Mouse (Mus musculus) hindbrain, embryonic 11.5 days (tissue): ENCODE data around the gene Fyn. TPM values are rescaled to one million over a fixed set of nuclear protein-coding genes. Genes with fewer than 3 reads are reported as not detected.

Experiments used
- ATAC-seq: fragments of 200-750 bp; cut with Nextera tagmentation; 2 replicates; pipeline ENCODE4 v1.8.0; 2017; ENCODE audit warnings: mild to moderate bottlenecking, moderate TSS enrichment, moderate library complexity; ENCODE audit not compliant: low FRiP score
- DNase-seq: peaks from one replicate; pipeline ENCODE4 v3.0.0-alpha.2; 2015; ENCODE audit warnings: low spot score
- H3K27ac ChIP-seq: fragments of 300-500 bp; sonication (generic); 2 replicates; pipeline ENCODE4 v1.5.1; 2014; ENCODE audit warnings: mild to moderate bottlenecking, low read depth, low read length
- H3K27me3 ChIP-seq: fragments of 300-500 bp; sonication (generic); 2 replicates; pipeline ENCODE4 v1.6.1; 2014; ENCODE audit warnings: mild to moderate bottlenecking, low read length, moderate library complexity, mixed read lengths; ENCODE audit not compliant: control insufficient read depth, insufficient read depth
- H3K36me3 ChIP-seq: fragments of 300-500 bp; sonication (generic); 2 replicates; pipeline ENCODE4 v1.6.1; 2014; ENCODE audit warnings: mild to moderate bottlenecking, low read length, moderate library complexity, mixed read lengths; ENCODE audit not compliant: control insufficient read depth, insufficient read depth
- H3K4me1 ChIP-seq: fragments of 300-500 bp; sonication (generic); replicated peaks from 2 replicates; pipeline ENCODE4 v1.6.1; 2014; ENCODE audit warnings: low read length, mixed read lengths; ENCODE audit not compliant: control insufficient read depth, insufficient read depth
- H3K4me2 ChIP-seq: fragments of 300-500 bp; sonication (generic); replicated peaks from 2 replicates; pipeline ENCODE4 v1.6.1; 2014; ENCODE audit warnings: mild to moderate bottlenecking, low read depth, low read length
- H3K4me3 ChIP-seq: fragments of 300-500 bp; sonication (generic); 2 replicates; pipeline ENCODE4 v1.5.1; 2014; ENCODE audit warnings: low read depth, low read length
- H3K9ac ChIP-seq: fragments of 300-500 bp; sonication (generic); 2 replicates; pipeline ENCODE4 v1.6.1; 2014; ENCODE audit warnings: low read depth, low read length
- H3K9me3 ChIP-seq: fragments of 300-500 bp; sonication (generic); 2 replicates; pipeline ENCODE4 v1.6.1; 2016; ENCODE audit warnings: low read length; ENCODE audit not compliant: control insufficient read depth
- WGBS: fragments of 180-500 bp; shearing (Covaris S2); extraction: QIAGEN DNeasy Blood & Tissue Kit; methylation state at CpG from one replicate; pipeline ENCODE4 v1.1.7; 2014; 5-methylcytosine and 5-hydroxymethylcytosine counted together
- polyA plus RNA-seq: library from polyadenylated mRNA; unstranded; fragments of >200 nt; fragmentation: Nextera tagmentation; extraction: Ambion mirVana; gene quantifications from 2 replicates; pipeline ENCODE4 v1.2.1, GENCODE M21; 2014

The Fyn gene
- polyA plus RNA-seq, 1 experiment from 2014 or later: 51.1 TPM

DNA sequence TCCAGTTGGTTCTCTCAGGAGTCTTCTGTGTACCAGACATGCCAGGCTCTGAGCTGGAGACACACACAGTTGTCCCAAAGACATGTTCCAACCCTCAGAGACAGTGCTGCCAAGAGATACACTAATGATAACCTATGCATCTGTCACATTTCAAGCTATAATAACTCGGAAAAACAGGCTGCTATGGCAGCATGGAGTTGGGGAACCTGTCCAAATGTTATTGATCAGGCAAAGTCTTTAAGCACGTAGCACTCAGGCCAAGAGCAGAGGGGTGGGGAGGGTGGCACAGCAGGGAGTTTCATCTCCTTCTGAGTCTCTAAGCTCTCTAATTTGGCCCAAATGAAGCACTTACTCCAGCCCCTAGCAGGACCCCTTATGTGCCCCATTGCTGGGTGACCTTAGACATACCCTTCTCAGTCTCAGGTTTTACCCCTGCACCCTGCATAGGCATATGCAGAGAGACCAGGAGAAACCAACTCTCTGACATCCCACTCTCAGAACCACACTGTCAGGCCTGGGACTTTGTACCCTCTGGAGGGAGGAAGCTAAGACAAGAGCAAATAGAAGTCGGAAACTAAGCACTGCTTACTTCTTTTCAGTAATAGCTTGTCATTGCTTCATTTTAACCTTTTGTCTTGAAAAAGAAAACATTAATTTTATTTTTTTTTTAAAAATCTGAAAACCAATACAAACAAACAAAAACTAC lies 178.9 kb downstream of the Fyn start:
- 68% methylated on average over 3 of the region's 3 CpGs for WGBS
- Histone ChIP-seq H3K36me3 (no peaks in the 10 kb centered on the region), H3K27ac (no peak overlapping the region), H3K4me1 (peaks cover 22% of the 10 kb centered on the region), H3K4me2 (no peak overlapping the region), H3K9ac (no peak overlapping the region), H3K4me3 (no peak overlapping the region), H3K27me3 (no peaks in the 10 kb centered on the region), H3K9me3 (no peaks in the 10 kb centered on the region)
- ATAC-seq (no peak), DNase-seq (no peak)

DNA sequence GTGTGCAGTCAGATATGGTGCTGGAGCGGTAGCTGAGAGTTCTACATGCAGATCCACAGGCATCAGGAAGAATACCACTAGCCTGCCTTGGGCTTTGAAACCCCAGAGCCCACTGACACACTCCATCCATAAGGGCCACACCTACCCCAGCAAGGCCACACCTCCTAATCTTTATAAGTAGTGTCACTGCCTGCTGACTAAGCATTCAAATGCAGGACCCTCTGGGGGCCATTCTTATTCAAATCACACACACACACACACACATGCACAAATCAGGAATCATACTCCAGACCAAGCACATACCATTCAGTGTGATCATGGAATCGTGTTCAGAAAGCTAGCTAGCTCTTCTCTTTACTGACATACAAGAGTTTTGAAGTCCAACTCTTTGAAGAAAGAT lies 182.1 kb downstream of the Fyn start:
- H3K27ac ChIP-seq: peak overlapping the region; percentile 87; the same call in 1 of the 2 replicates
- no peak overlapping the region for H3K9ac ChIP-seq
- H3K4me2 ChIP-seq: no peak overlapping the region
- H3K4me3 ChIP-seq: no peak overlapping the region
- H3K9me3 ChIP-seq: no peaks in the 10 kb centered on the region
- no peaks in the 10 kb centered on the region for H3K27me3 ChIP-seq
- ATAC-seq: no peak
- no peaks in the 10 kb centered on the region for H3K36me3 ChIP-seq
- peaks cover 33% of the 10 kb centered on the region for H3K4me1 ChIP-seq
- WGBS: 86% methylated on average over 2 of the region's 2 CpGs
- DNase-seq: no peak

DNA sequence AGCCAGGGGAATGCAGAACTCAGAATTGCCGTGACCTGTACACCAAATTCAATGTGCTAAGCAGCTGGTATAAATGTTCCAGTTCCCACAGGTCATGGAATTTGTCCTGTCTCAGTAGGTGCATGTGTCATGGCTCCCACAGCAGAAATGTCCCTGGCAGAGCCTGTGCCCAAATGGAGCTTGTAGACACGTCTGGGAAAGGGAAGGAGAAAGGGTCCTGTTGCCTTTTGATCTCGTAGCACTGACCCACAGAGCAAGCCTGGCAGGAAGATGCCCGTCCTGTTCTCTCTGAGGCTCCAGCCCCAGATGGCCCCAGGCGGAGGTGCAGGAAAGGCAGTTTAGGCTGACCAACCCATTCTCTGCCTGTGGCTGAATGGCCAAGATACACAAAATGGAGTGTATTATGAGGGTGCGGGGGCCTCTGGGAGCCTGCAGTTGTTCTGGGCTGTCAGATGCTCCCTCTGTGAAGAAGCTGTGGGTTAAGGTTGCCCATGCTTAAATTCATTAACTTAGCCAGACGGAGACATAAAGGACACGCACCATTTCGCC lies 183.1 kb downstream of the Fyn start:
- Histone ChIP-seq H3K9me3 (no peaks in the 10 kb centered on the region), H3K4me2 (no peak overlapping the region), H3K4me3 (no peak overlapping the region), H3K27me3 (no peaks in the 10 kb centered on the region), H3K27ac (peak overlapping the region; percentile 87), H3K9ac (peak overlapping the region; percentile 44), H3K36me3 (no peaks in the 10 kb centered on the region), H3K4me1 (peaks cover 36% of the 10 kb centered on the region)
- peak; percentile 35 for DNase-seq
- peak; percentile 15; the same call in 1 of the 2 replicates for ATAC-seq
- WGBS: 45% methylated on average over 9 of the region's 9 CpGs

DNA sequence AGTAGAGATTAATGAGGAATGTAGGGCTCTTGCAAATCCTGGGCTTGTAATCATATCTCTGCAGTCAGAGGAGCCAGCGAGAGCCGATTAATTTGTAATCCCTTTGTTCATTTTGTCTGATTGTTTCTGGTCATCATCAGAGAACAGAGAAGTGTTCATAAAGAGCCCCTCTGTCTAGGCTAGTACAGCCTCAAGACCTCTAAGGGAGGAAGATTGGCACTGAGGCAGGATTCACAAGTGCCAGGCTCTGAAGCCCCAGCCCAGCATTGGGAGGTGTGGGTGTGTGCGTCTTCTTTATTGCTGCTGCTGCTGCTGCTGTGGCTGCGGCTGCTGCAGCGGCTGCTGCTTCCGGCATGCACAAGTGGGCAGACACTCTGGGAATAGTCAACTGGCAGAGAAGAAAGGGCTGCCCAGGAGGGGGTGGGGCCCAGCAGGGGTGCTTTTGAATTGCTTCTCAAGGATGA lies 183.7 kb downstream of the Fyn start:
- H3K27ac ChIP-seq: peak overlapping the region; percentile 87
- no peaks in the 10 kb centered on the region for H3K36me3 ChIP-seq
- H3K27me3 ChIP-seq: no peaks in the 10 kb centered on the region
- WGBS: 9% methylated on average over 6 of the region's 6 CpGs
- no peak overlapping the region for H3K4me3 ChIP-seq
- DNase-seq (peak; percentile 64), ATAC-seq (peak; percentile 72)
- peak overlapping the region; percentile 44 for H3K9ac ChIP-seq
- H3K4me1 ChIP-seq: peaks cover 36% of the 10 kb centered on the region
- H3K4me2 ChIP-seq: no peak overlapping the region
- no peaks in the 10 kb centered on the region for H3K9me3 ChIP-seq

DNA sequence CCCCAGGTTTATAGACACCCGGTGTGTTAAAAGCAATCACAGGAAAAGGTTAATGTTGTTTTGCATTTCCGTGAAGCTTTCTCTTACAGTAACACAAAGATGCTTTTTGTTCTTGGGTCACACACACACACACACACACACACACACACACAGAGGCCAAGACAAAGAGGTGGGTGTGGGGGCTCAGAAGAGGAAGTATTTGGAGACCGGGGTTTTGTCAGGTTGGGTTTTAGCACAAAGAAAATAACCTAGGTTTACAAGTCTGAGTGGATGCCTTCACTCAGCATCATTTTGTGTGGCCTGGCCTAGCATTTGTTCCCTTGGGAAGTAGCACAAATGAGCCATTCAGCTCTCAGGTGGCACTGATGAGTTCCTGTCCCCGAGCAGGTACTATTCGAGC lies 184.2 kb downstream of the Fyn start:
- DNase-seq (peak; percentile 52), ATAC-seq (peak; percentile 34; the same call in 1 of the 2 replicates)
- no peak overlapping the region for H3K4me3 ChIP-seq
- peaks cover 36% of the 10 kb centered on the region for H3K4me1 ChIP-seq
- no peaks in the 10 kb centered on the region for H3K27me3 ChIP-seq
- H3K9ac ChIP-seq: peak overlapping the region; percentile 37; the same call in 1 of the 2 replicates
- H3K36me3 ChIP-seq: no peaks in the 10 kb centered on the region
- no peak overlapping the region for H3K4me2 ChIP-seq
- no peaks in the 10 kb centered on the region for H3K9me3 ChIP-seq
- 27% methylated on average over 5 of the region's 5 CpGs for WGBS
- H3K27ac ChIP-seq: peak overlapping the region; percentile 87

DNA sequence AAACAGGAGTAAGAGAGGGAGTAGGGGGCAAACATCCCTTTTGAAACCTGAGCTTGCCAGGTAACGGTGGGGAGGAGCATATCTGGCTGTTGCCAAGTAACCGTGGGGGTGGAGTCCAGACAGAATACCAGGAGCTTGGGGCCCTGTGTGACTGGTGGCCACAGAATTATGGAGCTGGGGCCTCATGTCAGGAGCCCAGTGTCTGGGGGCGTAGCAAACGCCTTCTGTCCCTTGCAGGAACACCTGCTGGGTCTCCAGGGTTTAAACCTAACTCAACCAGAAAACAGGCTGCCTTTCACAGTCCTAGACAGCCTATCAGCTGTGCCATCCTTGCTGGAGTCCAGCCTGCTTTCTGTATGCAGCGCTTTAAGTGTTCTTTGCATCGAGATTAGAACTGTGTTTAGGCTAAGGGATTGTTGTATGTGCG lies 186.6 kb downstream of the Fyn start:
- H3K4me2 ChIP-seq: no peak overlapping the region
- 19% methylated on average over 7 of the region's 7 CpGs for WGBS

DNA sequence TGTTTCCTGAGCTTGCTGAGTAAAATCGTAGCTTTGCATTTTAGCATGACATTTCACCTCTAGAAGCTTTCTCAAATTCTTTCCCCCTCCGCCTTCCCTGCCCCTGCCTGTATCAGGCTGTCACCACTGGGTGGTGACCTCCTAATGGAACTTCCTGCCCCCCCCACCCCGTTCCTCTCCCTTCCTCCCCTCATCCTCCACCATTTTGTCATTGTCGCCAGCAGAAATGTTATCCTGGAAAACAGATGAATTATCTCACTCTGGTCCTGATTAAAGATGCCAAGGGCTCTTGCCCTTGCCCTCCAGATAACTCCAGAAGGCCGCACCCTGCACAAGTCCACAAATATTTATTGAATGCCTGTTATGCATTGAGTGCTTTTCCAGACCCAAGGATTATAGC lies 187.1 kb downstream of the Fyn start:
- Histone ChIP-seq H3K9me3 (no peaks in the 10 kb centered on the region), H3K27ac (peak overlapping the region; percentile 64), H3K9ac (no peak overlapping the region), H3K4me1 (peaks cover 35% of the 10 kb centered on the region), H3K4me3 (no peak overlapping the region), H3K27me3 (no peaks in the 10 kb centered on the region), H3K4me2 (no peak overlapping the region), H3K36me3 (no peaks in the 10 kb centered on the region)
- WGBS: 59% methylated on average over 5 of the region's 5 CpGs
- ATAC-seq (no peak), DNase-seq (no peak)

More for the DNA sequence above, 186.6 kb downstream of the Fyn start:
- Histone ChIP-seq H3K9me3 (no peaks in the 10 kb centered on the region), H3K9ac (no peak overlapping the region), H3K4me1 (peaks cover 36% of the 10 kb centered on the region), H3K27ac (peak overlapping the region; percentile 64), H3K4me3 (no peak overlapping the region), H3K27me3 (no peaks in the 10 kb centered on the region), H3K36me3 (no peaks in the 10 kb centered on the region)
- DNase-seq (peak; percentile 42), ATAC-seq (peak; percentile 14; the same call in 1 of the 2 replicates)

DNA sequence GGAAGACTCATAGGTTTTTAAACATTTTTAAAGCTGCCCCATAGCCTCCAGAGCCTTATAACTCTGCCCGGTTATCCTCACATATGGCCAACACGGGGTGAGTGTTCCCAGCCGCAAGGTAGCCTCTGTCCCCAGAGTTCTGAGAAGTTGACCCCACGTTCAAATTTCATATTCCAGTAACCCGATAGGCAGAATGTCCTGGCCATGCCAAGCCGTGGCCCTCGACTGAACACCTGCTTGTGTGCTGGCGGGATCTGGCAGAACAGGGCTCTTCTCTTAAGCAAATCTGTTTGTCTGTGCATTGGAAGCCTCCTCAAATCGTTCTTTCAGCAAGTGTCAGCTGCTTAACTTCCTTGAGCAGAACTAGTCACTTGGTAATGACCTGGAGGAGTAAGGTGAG lies 188.7 kb downstream of the Fyn start:
- Histone ChIP-seq H3K9ac (no peak overlapping the region), H3K4me2 (no peak overlapping the region), H3K9me3 (no peaks in the 10 kb centered on the region), H3K27ac (no peak overlapping the region), H3K4me1 (peaks cover 19% of the 10 kb centered on the region), H3K4me3 (no peak overlapping the region), H3K27me3 (no peaks in the 10 kb centered on the region), H3K36me3 (no peaks in the 10 kb centered on the region)
- ATAC-seq (no peak), DNase-seq (no peak)
- 73% methylated on average over 9 of the region's 9 CpGs for WGBS

DNA sequence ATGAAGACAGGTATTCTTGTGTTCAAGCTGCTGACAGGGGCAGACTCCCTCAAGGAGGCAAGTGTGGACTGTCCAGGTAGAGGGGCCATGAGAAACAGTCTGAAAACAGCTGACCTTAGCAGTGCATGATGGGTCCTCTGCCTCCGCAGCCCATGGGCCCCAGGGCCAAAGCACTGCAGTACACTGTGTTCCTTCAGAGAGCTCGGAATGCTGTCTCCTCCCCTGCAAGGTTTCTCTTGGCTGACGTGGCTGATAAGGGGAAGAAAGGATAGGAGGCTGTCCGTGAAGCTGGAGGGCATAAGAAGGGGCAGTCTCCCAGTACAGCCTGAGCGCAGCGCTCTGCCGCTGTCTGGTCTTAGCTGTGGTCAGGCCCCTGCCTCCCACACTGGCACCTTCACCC lies 189.2 kb downstream of the Fyn start:
- Histone ChIP-seq H3K36me3 (no peaks in the 10 kb centered on the region), H3K4me1 (peaks cover 16% of the 10 kb centered on the region), H3K27me3 (no peaks in the 10 kb centered on the region), H3K27ac (peak overlapping the region; percentile 67), H3K9ac (no peak overlapping the region), H3K4me2 (no peak overlapping the region), H3K4me3 (no peak overlapping the region), H3K9me3 (no peaks in the 10 kb centered on the region)
- 56% methylated on average over 7 of the region's 7 CpGs for WGBS
- peak; percentile 12; the same call in 1 of the 2 replicates for ATAC-seq
- DNase-seq: no peak
